Mouse (Mus musculus): Measurements from ENCODE around the gene Kl. TPM values are rescaled to one million over a fixed set of nuclear protein-coding genes. Genes with fewer than 3 reads are reported as not detected.

Gene Kl
- polyA plus RNA-seq, 1 experiment from 2014 or later = 37.2 TPM

DNA sequence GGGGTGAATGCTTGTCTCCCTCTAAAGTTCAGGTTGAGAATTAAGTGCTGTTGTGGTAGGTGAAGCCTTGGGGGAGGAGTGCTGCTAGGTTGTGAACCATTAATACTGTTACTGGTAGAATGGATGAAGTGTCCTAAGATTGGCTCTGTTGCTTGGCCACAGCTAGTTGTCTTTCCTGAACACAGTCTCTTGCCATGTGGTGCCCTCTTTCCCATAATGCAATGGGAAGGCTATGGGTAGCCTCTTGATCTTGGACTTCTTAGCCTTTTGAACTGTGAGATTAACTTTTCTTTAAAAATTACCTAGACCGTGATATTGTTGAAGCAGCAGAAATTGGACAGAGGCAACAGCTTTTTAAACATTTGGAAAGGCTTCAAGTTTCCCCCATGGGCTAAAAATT lies 7.5 kb downstream of the Kl start:
- no peaks in the 10 kb centered on the region for H3K36me3 ChIP-seq (ENCODE audit: insufficient read depth, low read length)
- no peak overlapping the region for H3K9ac ChIP-seq (replicated peaks; ENCODE audit: low read length)
- WGBS = 64% methylated on average over 1 of the region's 1 CpGs
- H3K27me3 ChIP-seq (ENCODE audit: insufficient read depth, low read length) = no peaks in the 10 kb centered on the region
- H3K4me3 ChIP-seq (ENCODE audit: low read length) = no peak overlapping the region
- H3K4me2 ChIP-seq (replicated peaks; ENCODE audit: low read depth, low read length) = no peak overlapping the region
- no peaks in the 10 kb centered on the region for H3K4me1 ChIP-seq (ENCODE audit: insufficient read depth, low read length)
- H3K27ac ChIP-seq (ENCODE audit: low read length) = no peak overlapping the region
- no peaks in the 10 kb centered on the region for H3K9me3 ChIP-seq (ENCODE audit: low read length)
- no peak for ATAC-seq (ENCODE audit: low FRiP score, low TSS enrichment)

DNA sequence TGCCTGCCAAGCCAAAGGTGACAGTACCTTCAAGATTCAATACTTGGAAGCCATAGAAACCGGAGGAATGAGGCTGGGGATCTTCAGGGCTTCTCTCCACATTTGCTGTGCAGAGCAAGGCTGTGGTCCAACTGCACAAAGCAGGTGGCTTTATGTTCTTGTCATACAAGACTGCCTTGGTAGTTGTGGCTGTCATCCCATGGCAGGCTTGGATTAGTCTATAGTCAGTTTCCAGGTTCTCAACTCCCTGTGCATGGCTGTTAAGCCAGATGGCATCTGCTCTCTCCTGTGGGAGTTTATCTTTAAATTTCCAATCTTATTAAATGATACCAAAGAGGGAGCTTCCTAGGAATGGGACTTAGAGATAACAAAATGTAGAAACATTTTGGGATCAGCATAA lies 9.2 kb downstream of the Kl start:
- Histone ChIP-seq H3K4me3 (ENCODE audit: low read length) (no peak overlapping the region), H3K4me2 (replicated peaks; ENCODE audit: low read depth, low read length) (no peak overlapping the region), H3K27me3 (ENCODE audit: insufficient read depth, low read length) (no peaks in the 10 kb centered on the region), H3K4me1 (ENCODE audit: insufficient read depth, low read length) (no peaks in the 10 kb centered on the region), H3K9ac (replicated peaks; ENCODE audit: low read length) (no peak overlapping the region), H3K9me3 (ENCODE audit: low read length) (no peaks in the 10 kb centered on the region), H3K36me3 (ENCODE audit: insufficient read depth, low read length) (no peaks in the 10 kb centered on the region), H3K27ac (ENCODE audit: low read length) (no peak overlapping the region)
- no peak for ATAC-seq (ENCODE audit: low FRiP score, low TSS enrichment)
- 91% methylated on average over 1 of the region's 1 CpGs for WGBS

GRCm38 (mm10) chr5:150962756-150963155 lies 10.3 kb downstream of the Kl start:
- no peak for ATAC-seq (ENCODE audit: low FRiP score, low TSS enrichment)
- 85% methylated on average over 1 of the region's 1 CpGs for WGBS
- H3K4me1 ChIP-seq (ENCODE audit: insufficient read depth, low read length) = no peaks in the 10 kb centered on the region
- no peak overlapping the region for H3K9ac ChIP-seq (replicated peaks; ENCODE audit: low read length)
- no peak overlapping the region for H3K4me3 ChIP-seq (ENCODE audit: low read length)
- H3K27ac ChIP-seq (ENCODE audit: low read length) = no peak overlapping the region
- no peak overlapping the region for H3K4me2 ChIP-seq (replicated peaks; ENCODE audit: low read depth, low read length)
- no peaks in the 10 kb centered on the region for H3K27me3 ChIP-seq (ENCODE audit: insufficient read depth, low read length)
- H3K9me3 ChIP-seq (ENCODE audit: low read length) = no peaks in the 10 kb centered on the region; the same call in 1 of the 2 replicates
- H3K36me3 ChIP-seq (ENCODE audit: insufficient read depth, low read length) = no peaks in the 10 kb centered on the region

DNA sequence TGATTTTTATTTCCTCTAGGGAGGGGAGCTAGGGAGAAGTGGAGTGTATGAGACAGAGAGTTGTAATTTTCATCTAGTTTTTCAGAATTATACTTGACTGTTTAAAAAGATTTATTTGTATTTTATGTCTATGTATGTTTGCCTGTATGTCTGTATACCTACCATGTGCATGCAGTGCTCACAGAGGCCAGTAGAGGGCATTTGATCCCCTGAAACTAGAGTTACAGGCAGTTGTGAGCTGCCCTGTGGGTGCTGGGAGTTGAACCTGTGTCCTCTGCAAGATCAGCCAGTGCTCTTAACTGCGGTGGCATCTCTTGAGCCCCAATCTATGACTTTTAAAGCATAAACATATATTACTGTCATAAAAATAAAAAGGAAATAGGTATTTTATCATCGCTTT lies 15.5 kb downstream of the Kl start:
- no peak overlapping the region for H3K4me3 ChIP-seq (ENCODE audit: low read length)
- ATAC-seq (ENCODE audit: low FRiP score, low TSS enrichment) = no peak
- no peaks in the 10 kb centered on the region for H3K36me3 ChIP-seq (ENCODE audit: insufficient read depth, low read length)
- no peak overlapping the region for H3K9ac ChIP-seq (replicated peaks; ENCODE audit: low read length)
- H3K27ac ChIP-seq (ENCODE audit: low read length) = no peak overlapping the region
- H3K4me1 ChIP-seq (ENCODE audit: insufficient read depth, low read length) = no peaks in the 10 kb centered on the region
- no peak overlapping the region for H3K4me2 ChIP-seq (replicated peaks; ENCODE audit: low read depth, low read length)
- H3K27me3 ChIP-seq (ENCODE audit: insufficient read depth, low read length) = no peaks in the 10 kb centered on the region
- 94% methylated on average over 2 of the region's 2 CpGs for WGBS
- peaks cover 5% of the 10 kb centered on the region; the same call in 1 of the 2 replicates for H3K9me3 ChIP-seq (ENCODE audit: low read length)

DNA sequence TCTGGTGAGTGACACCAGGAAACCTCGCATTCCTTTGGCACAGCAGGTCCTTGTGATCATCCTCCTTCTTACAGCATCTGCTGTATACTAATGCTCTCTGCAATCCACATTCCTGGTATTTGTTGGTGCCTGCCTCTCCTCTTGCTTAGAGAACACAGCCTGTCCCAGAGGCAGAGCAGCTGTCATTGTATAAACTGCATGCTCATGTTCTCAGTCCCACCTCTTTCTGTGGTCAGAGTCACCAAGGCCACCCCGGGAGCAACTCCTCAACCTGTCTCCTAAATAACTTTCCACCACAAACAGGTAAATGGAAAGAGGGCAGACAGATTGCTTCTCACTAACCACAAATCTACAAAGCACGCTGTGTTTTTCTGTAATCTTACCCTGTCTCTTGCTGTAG lies 18.1 kb downstream of the Kl start:
- no peaks in the 10 kb centered on the region for H3K27me3 ChIP-seq (ENCODE audit: insufficient read depth, low read length)
- H3K36me3 ChIP-seq (ENCODE audit: insufficient read depth, low read length) = no peaks in the 10 kb centered on the region
- H3K9ac ChIP-seq (replicated peaks; ENCODE audit: low read length) = no peak overlapping the region
- no peak overlapping the region for H3K27ac ChIP-seq (ENCODE audit: low read length)
- ATAC-seq (ENCODE audit: low FRiP score, low TSS enrichment) = no peak
- no peaks in the 10 kb centered on the region for H3K4me1 ChIP-seq (ENCODE audit: insufficient read depth, low read length)
- 44% methylated on average over 3 of the region's 3 CpGs for WGBS
- no peak overlapping the region for H3K4me2 ChIP-seq (replicated peaks; ENCODE audit: low read depth, low read length)
- peaks cover 5% of the 10 kb centered on the region; the same call in 1 of the 2 replicates for H3K9me3 ChIP-seq (ENCODE audit: low read length)
- H3K4me3 ChIP-seq (ENCODE audit: low read length) = no peak overlapping the region

- H3K4me3 ChIP-seq (ENCODE audit: low read length) = no peak overlapping the region
- H3K27ac ChIP-seq (ENCODE audit: low read length) = no peak overlapping the region
- H3K9ac ChIP-seq (replicated peaks; ENCODE audit: low read length) = no peak overlapping the region
- H3K9me3 ChIP-seq (ENCODE audit: low read length) = peaks cover 5% of the 10 kb centered on the region; the same call in 1 of the 2 replicates
- ATAC-seq (ENCODE audit: low FRiP score, low TSS enrichment) = no peak
- H3K4me2 ChIP-seq (replicated peaks; ENCODE audit: low read depth, low read length) = no peak overlapping the region
- no peaks in the 10 kb centered on the region for H3K27me3 ChIP-seq (ENCODE audit: insufficient read depth, low read length)
- 73% methylated on average over 6 of the region's 6 CpGs for WGBS
- no peaks in the 10 kb centered on the region for H3K4me1 ChIP-seq (ENCODE audit: insufficient read depth, low read length)
- no peaks in the 10 kb centered on the region for H3K36me3 ChIP-seq (ENCODE audit: insufficient read depth, low read length)
Observed at GRCm38 (mm10) chr5:150971126-150971525, 18.7 kb downstream of the Kl start.

DNA sequence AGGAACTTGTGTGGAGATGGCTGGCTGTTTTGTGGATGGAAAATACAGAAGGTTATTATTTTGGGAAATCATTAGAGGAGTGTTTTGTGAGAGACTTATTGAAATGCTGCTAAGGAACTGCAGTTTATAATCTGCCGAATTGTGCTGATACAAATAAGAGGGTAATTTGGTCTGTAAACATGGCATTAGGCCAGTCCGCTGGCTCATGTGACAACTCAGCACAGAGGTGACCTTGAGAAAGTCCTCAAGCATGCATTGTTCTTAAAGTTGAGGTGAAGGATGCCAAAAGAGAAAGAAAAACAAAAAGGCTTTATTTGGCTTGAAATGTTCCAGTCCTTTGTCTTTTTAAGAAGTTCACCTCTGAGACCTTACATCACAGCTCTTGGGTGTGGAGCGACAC lies 21.8 kb downstream of the Kl start:
- no peak overlapping the region for H3K9ac ChIP-seq (replicated peaks; ENCODE audit: low read length)
- WGBS = 71% methylated on average over 3 of the region's 3 CpGs
- no peak for ATAC-seq (ENCODE audit: low FRiP score, low TSS enrichment)
- H3K36me3 ChIP-seq (ENCODE audit: insufficient read depth, low read length) = no peaks in the 10 kb centered on the region
- H3K4me2 ChIP-seq (replicated peaks; ENCODE audit: low read depth, low read length) = no peak overlapping the region
- no peaks in the 10 kb centered on the region for H3K4me1 ChIP-seq (ENCODE audit: insufficient read depth, low read length)
- no peaks in the 10 kb centered on the region for H3K9me3 ChIP-seq (ENCODE audit: low read length)
- no peak overlapping the region for H3K27ac ChIP-seq (ENCODE audit: low read length)
- H3K4me3 ChIP-seq (ENCODE audit: low read length) = no peak overlapping the region
- no peaks in the 10 kb centered on the region for H3K27me3 ChIP-seq (ENCODE audit: insufficient read depth, low read length)

DNA sequence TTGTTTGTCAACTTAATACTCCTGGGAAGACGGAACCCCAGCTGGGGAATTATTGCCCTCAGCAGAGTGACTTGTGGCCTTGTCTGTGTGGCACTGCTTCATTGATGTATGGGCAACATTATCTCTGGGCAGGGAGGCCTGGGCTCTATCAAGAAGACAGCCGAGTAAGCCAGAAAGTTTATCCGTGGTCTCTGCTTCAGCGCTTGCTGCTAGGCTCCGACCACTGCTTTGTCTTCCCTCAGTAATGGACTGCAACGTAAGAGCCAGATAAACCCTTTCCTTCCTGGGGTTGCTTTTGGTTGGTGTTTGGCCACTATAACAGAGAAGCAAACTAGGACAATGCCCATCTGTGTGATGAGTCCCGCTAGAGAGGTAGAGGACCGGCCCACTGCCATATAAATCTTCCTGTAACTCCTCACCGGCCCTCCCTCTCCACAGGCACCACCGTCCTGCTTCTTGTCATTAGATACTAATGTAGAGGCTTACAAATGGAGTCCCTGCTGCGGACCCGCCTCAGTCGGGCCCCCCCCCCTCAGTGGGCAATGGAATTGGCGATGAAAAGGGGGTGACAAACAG lies 25.1 kb downstream of the Kl start:
- Histone ChIP-seq H3K9me3 (ENCODE audit: low read length) (peaks cover 5% of the 10 kb centered on the region; the same call in 1 of the 2 replicates), H3K36me3 (ENCODE audit: insufficient read depth, low read length) (no peaks in the 10 kb centered on the region), H3K27ac (ENCODE audit: low read length) (no peak overlapping the region), H3K4me1 (ENCODE audit: insufficient read depth, low read length) (no peaks in the 10 kb centered on the region), H3K4me2 (replicated peaks; ENCODE audit: low read depth, low read length) (no peak overlapping the region), H3K9ac (replicated peaks; ENCODE audit: low read length) (no peak overlapping the region), H3K27me3 (ENCODE audit: insufficient read depth, low read length) (no peaks in the 10 kb centered on the region), H3K4me3 (ENCODE audit: low read length) (no peak overlapping the region)
- 0 out of 2 replicates have a peak, but pooled peaks have one; percentile 39 for ATAC-seq (ENCODE audit: low FRiP score, low TSS enrichment)
- 49% methylated on average over 14 of the region's 14 CpGs for WGBS

GRCm38 (mm10) chr5:150979341-150980136 lies 27.1 kb downstream of the Kl start:
- ATAC-seq (ENCODE audit: low FRiP score, low TSS enrichment) = no peak
- no peaks in the 10 kb centered on the region for H3K27me3 ChIP-seq (ENCODE audit: insufficient read depth, low read length)
- no peak overlapping the region for H3K9ac ChIP-seq (replicated peaks; ENCODE audit: low read length)
- WGBS = 78% methylated on average over 5 of the region's 5 CpGs
- no peak overlapping the region for H3K4me2 ChIP-seq (replicated peaks; ENCODE audit: low read depth, low read length)
- H3K27ac ChIP-seq (ENCODE audit: low read length) = no peak overlapping the region
- no peak overlapping the region for H3K4me3 ChIP-seq (ENCODE audit: low read length)
- no peaks in the 10 kb centered on the region for H3K4me1 ChIP-seq (ENCODE audit: insufficient read depth, low read length)
- peaks cover 5% of the 10 kb centered on the region; the same call in 1 of the 2 replicates for H3K9me3 ChIP-seq (ENCODE audit: low read length)
- H3K36me3 ChIP-seq (ENCODE audit: insufficient read depth, low read length) = no peaks in the 10 kb centered on the region

DNA sequence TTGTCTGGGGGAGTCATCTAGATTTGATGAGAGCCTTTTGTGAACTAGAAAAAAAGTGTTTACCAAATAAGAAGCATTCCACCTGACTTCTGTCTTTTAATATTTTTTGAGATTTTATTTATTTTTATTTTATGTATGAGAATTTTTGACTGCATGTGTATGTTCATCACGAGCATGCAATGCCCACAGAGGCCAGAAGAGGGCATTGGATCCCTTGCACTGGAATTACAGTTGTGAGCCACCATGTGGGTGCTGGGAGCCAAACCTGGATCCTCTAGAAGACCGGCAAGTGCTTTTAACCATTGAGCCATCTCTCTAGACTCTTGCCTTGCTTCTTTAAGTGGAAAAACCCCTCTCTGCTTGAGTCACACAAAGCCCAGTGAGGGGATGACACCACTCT lies 29.7 kb downstream of the Kl start:
- Histone ChIP-seq H3K9ac (replicated peaks; ENCODE audit: low read length) (no peak overlapping the region), H3K27ac (ENCODE audit: low read length) (no peak overlapping the region), H3K4me2 (replicated peaks; ENCODE audit: low read depth, low read length) (no peak overlapping the region), H3K4me3 (ENCODE audit: low read length) (no peak overlapping the region), H3K27me3 (ENCODE audit: insufficient read depth, low read length) (no peaks in the 10 kb centered on the region), H3K4me1 (ENCODE audit: insufficient read depth, low read length) (no peaks in the 10 kb centered on the region), H3K36me3 (ENCODE audit: insufficient read depth, low read length) (no peaks in the 10 kb centered on the region), H3K9me3 (ENCODE audit: low read length) (peaks cover 5% of the 10 kb centered on the region; the same call in 1 of the 2 replicates)
- WGBS = 93% methylated on average over 2 of the region's 2 CpGs
- no peak for ATAC-seq (ENCODE audit: low FRiP score, low TSS enrichment)

Measured in kidney, embryonic 16.5 days (tissue).